In the genomic region with DNA sequence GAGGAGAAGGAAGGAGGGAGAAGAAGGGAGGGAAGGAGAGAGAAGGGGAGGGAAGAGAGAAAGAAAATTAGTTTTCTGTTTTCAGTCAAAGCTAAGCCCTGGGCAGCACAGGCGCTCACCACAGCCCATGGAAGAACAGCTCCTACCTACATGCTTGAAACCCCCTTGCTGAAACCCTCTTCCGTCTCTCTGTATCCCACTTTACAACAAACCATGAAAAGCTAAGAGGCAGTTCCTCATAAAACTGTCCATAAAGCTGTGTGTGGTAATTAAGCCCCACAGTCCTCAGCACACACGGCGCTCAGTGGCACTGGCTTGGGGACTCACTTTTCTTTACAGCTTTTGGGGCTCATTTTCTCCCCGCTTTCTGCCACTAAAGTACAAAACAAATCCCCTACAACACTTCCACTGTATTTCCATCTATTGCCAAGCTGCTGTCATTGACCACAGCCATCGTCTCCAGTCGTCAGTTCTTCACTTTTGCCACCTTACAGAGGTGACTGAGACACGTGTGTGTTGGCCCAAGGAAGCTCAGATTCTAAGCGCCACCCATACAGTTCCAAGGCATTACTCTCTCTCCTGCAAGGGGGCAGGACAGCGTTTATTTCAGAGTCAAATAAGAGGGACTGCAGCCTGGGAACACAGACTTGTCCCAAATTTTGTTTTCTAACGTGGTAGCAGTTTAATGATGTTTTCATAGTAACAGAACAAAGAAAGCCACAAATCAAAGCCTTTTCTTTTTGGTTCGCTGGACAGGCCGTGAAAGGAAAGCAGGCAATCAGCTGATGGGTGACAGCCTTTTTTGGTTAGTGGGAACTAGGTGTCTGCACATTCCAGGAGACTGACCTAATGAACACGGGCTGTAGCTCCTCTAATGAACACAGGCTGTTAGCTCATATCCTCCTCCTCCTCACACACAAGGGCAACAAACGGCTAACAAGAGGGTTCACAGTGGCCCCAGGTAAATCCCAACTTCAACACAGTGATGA, we compare ENCODE assay signal across 12 mouse cellular contexts. TPM values are rescaled to one million over a fixed set of nuclear protein-coding genes. Genes with fewer than 3 reads are reported as not detected.
A peak's percentile ranks its signal among the peaks of the same experiment; 100 is the strongest.
DNase-seq lines count a peak whose midpoint lies in the region; ATAC-seq lines count a peak whose summit lies in the region.
"Had no signal": no experiment of that assay in that cellular context is flagged by ENCODE, and none has a peak within 500 bp of the region (broad histone marks: within the 10 kb centered on the region; RNA-seq: fewer than 3 reads in every experiment).

No protein-coding gene starts in this region.

- H3K9me3 ChIP-seq in forebrain, embryonic 11.5 days (ENCODE audit: control insufficient read depth, low read length), result no peaks in the 10 kb centered on the region
- no peaks in the 10 kb centered on the region for H3K9me3 ChIP-seq in forebrain, embryonic 13.5 days (replicated peaks)
- H3K9me3 ChIP-seq in kidney, embryonic 15.5 days (replicated peaks), result no peaks in the 10 kb centered on the region
- no peaks in the 10 kb centered on the region for H3K9me3 ChIP-seq in limb, embryonic 13.5 days
- H3K9me3 ChIP-seq: intestine, embryonic 15.5 days; midbrain, embryonic 12.5 days had no signal

- H3K27me3 ChIP-seq in forebrain, embryonic 11.5 days (ENCODE audit: control insufficient read depth, insufficient read depth, low read length), result no peaks in the 10 kb centered on the region
- H3K27me3 ChIP-seq in forebrain, embryonic 13.5 days, result no peaks in the 10 kb centered on the region
- H3K27me3 ChIP-seq in kidney, embryonic 15.5 days, result no peaks in the 10 kb centered on the region
- H3K27me3 ChIP-seq in limb, embryonic 13.5 days, result peaks cover 22% of the 10 kb centered on the region; the same call in 1 of the 2 replicates
- H3K27me3 ChIP-seq: intestine, embryonic 15.5 days; midbrain, embryonic 12.5 days had no signal

- no peak overlapping the region for H3K4me2 ChIP-seq in forebrain, embryonic 11.5 days (ENCODE audit: low read depth, low read length, severe bottlenecking)
- H3K4me2 ChIP-seq in forebrain, embryonic 13.5 days, result no peak overlapping the region
- peak overlapping the region; percentile 1; the same call in 1 of the 2 replicates for H3K4me2 ChIP-seq in kidney, embryonic 15.5 days
- H3K4me2 ChIP-seq in limb, embryonic 13.5 days (replicated peaks), result peak overlapping the region; percentile 46
- H3K4me2 ChIP-seq: intestine, embryonic 15.5 days; midbrain, embryonic 12.5 days had no signal

- ATAC-seq in forebrain, embryonic 11.5 days (replicated peaks; ENCODE audit: low FRiP score), result 0 out of 2 replicates have a peak, but pooled peaks have one; percentile 33
- no peak for ATAC-seq in forebrain, embryonic 13.5 days
- ATAC-seq in kidney, embryonic 15.5 days (replicated peaks; ENCODE audit: low FRiP score), result peak; percentile 74
- ATAC-seq in limb, embryonic 13.5 days (ENCODE audit: low FRiP score, low read depth), result peak; percentile 60
- ATAC-seq: intestine, embryonic 15.5 days had no signal

- H3K36me3 ChIP-seq in forebrain, embryonic 11.5 days (ENCODE audit: control insufficient read depth, insufficient read depth, low read length), result no peaks in the 10 kb centered on the region
- no peaks in the 10 kb centered on the region for H3K36me3 ChIP-seq in forebrain, embryonic 13.5 days (ENCODE audit: poor library complexity, severe bottlenecking)
- no peaks in the 10 kb centered on the region for H3K36me3 ChIP-seq in kidney, embryonic 15.5 days
- no peaks in the 10 kb centered on the region for H3K36me3 ChIP-seq in limb, embryonic 13.5 days
- H3K36me3 ChIP-seq: intestine, embryonic 15.5 days; midbrain, embryonic 12.5 days had no signal

- WGBS in forebrain, embryonic 11.5 days, result 34% methylated on average over 15 of the region's 15 CpGs
- WGBS in forebrain, embryonic 13.5 days, result 28% methylated on average over 15 of the region's 15 CpGs
- WGBS in kidney, embryonic 15.5 days, result 17% methylated on average over 15 of the region's 15 CpGs
- 10% methylated on average over 15 of the region's 15 CpGs for WGBS in limb, embryonic 13.5 days

- no peak overlapping the region for H3K9ac ChIP-seq in forebrain, embryonic 11.5 days (ENCODE audit: low read length)
- H3K9ac ChIP-seq in forebrain, embryonic 13.5 days, result no peak overlapping the region; the same call in 1 of the 2 replicates
- no peak overlapping the region for H3K9ac ChIP-seq in kidney, embryonic 15.5 days
- H3K9ac ChIP-seq in limb, embryonic 13.5 days, result no peak overlapping the region
- H3K9ac ChIP-seq: intestine, embryonic 15.5 days; midbrain, embryonic 12.5 days had no signal

- no peak overlapping the region for H3K27ac ChIP-seq in forebrain, embryonic 11.5 days (ENCODE audit: low read depth, low read length)
- no peak overlapping the region for H3K27ac ChIP-seq in forebrain, embryonic 13.5 days
- peak overlapping the region; percentile 80 for H3K27ac ChIP-seq in kidney, embryonic 15.5 days
- H3K27ac ChIP-seq in limb, embryonic 13.5 days, result peak overlapping the region; percentile 65; the same call in 1 of the 2 replicates
- H3K27ac ChIP-seq: intestine, embryonic 15.5 days; midbrain, embryonic 12.5 days had no signal

- H3K4me1 ChIP-seq in forebrain, embryonic 11.5 days (replicated peaks; ENCODE audit: control insufficient read depth, insufficient read depth, low read length), result peaks cover 3% of the 10 kb centered on the region; the same call in 1 of the 2 replicates
- peaks cover 15% of the 10 kb centered on the region for H3K4me1 ChIP-seq in forebrain, embryonic 13.5 days
- H3K4me1 ChIP-seq in kidney, embryonic 15.5 days, result peaks cover 69% of the 10 kb centered on the region
- H3K4me1 ChIP-seq in limb, embryonic 13.5 days, result peaks cover 59% of the 10 kb centered on the region

- no peak overlapping the region for H3K4me3 ChIP-seq in forebrain, embryonic 11.5 days (ENCODE audit: low read depth, low read length)
- H3K4me3 ChIP-seq in forebrain, embryonic 13.5 days, result no peak overlapping the region
- no peak overlapping the region for H3K4me3 ChIP-seq in kidney, embryonic 15.5 days (replicated peaks)
- no peak overlapping the region for H3K4me3 ChIP-seq in limb, embryonic 13.5 days
- H3K4me3 ChIP-seq: intestine, embryonic 15.5 days; midbrain, embryonic 12.5 days had no signal

- DNase-seq in forebrain, embryonic 11.5 days (ENCODE audit: low spot score), result no peak
- DNase-seq in kidney, adult 18-20 months, result no peak
- DNase-seq in embryo, embryonic 10.5 days (ENCODE audit: low spot score), result peak; percentile 64
- DNase-seq in gastrocnemius, postnatal 4 days (ENCODE audit: low spot score in 2 of 2), result no peak
- DNase-seq in adrenal gland, postnatal 25 days, result no peak
- DNase-seq: cerebellum, postnatal 25 days; thymus, adult 18-20 months had no signal

RNA-seq across cellular contexts. Expression of a gene that starts 22.9 kb away (rescaled TPM):
- polyA plus RNA-seq in forebrain, embryonic 11.5 days (2014; fragmentation: Nextera tagmentation; extraction: Ambion mirVana), result 29.8 and 38.0 TPM in 2 replicates
- 20.7 and 29.0 TPM in 2 replicates for polyA plus RNA-seq in forebrain, embryonic 13.5 days (2015; fragmentation: Nextera tagmentation; extraction: Ambion mirVana)
- 65.2 and 65.5 TPM in 2 replicates for polyA plus RNA-seq in kidney, embryonic 15.5 days (2015; fragmentation: Nextera tagmentation; extraction: Ambion mirVana)
- polyA plus RNA-seq in limb, embryonic 13.5 days (2015; fragmentation: Nextera tagmentation; extraction: Ambion mirVana), result 53.7 and 54.6 TPM in 2 replicates
- total RNA-seq in gastrocnemius, postnatal 4 days (2021), result 10 to 100 TPM; 10.5 to 10.6 TPM
- total RNA-seq in adrenal gland, postnatal 25 days (2021), result 6.5 and 10.4 TPM in 2 replicates

Comparison
In these comparisons a context has a peak if more than half of its experiments do, and no peak if none do; other contexts are left out.
1. H3K27ac ChIP-seq: peak in kidney, embryonic 15.5 days (single experiment) and limb, embryonic 13.5 days (single experiment); none in forebrain, embryonic 11.5 days (single experiment) and forebrain, embryonic 13.5 days (single experiment).
2. H3K4me2 ChIP-seq: peak in kidney, embryonic 15.5 days (single experiment) and limb, embryonic 13.5 days (single experiment); none in forebrain, embryonic 11.5 days (single experiment) and forebrain, embryonic 13.5 days (single experiment).